Mouse (Mus musculus) cerebellum, postnatal 14 days (tissue): ENCODE measurements at regions not wholly inside any gene's neighbourhood (a gene's known extent, or its start where the extent isn't known, plus 50 kb on each side); places are given as distances from the start of the nearest gene placed in this dataset.

Experiments used
- DNase-seq, 2 experiments: peaks; one replicate each; pipeline ENCODE4 v3.0.0; 2021; ENCODE audit warnings: mixed read lengths in 2 of 2

GRCm38 (mm10) chr9:67610696-67611095, 51.2 kb upstream of the Tln2 start:
- DNase-seq = no peak

GRCm38 (mm10) chr9:67611676-67612075, 52.2 kb upstream of the Tln2 start:
- DNase-seq = no peak

- DNase-seq = no peak
Observed at GRCm38 (mm10) chr9:67612101-67612500, 52.6 kb upstream of the Tln2 start.

- DNase-seq = no peak
Observed at GRCm38 (mm10) chr9:67614068-67614727, 54.7 kb upstream of the Tln2 start.

GRCm38 (mm10) chr9:67616207-67616606, 56.7 kb upstream of the Tln2 start:
- no peak for DNase-seq

GRCm38 (mm10) chr9:67617341-67618217, 58.1 kb upstream of the Tln2 start:
- DNase-seq = peak; percentile 38 to 69

- no peak for DNase-seq
Observed at GRCm38 (mm10) chr9:67620945-67621344, 61.4 kb upstream of the Tln2 start.

- no peak for DNase-seq
Observed at GRCm38 (mm10) chr9:67627196-67627595, 67.7 kb upstream of the Tln2 start.

GRCm38 (mm10) chr9:67629624-67630023, 70.1 kb upstream of the Tln2 start:
- no peak for DNase-seq

GRCm38 (mm10) chr9:67630173-67630572, 70.7 kb upstream of the Tln2 start:
- no peak for DNase-seq

GRCm38 (mm10) chr9:67631741-67632243, 72.3 kb upstream of the Tln2 start:
- no peak for DNase-seq

GRCm38 (mm10) chr9:67632521-67633025, 73.1 kb upstream of the Tln2 start:
- peak; percentile 23 to 36 for DNase-seq

GRCm38 (mm10) chr9:67633026-67633741, 73.7 kb upstream of the Tln2 start:
- peak; percentile 48 to 58 for DNase-seq

GRCm38 (mm10) chr9:67633761-67634441, 74.4 kb upstream of the Tln2 start:
- peak; percentile 78 to 84 for DNase-seq

- DNase-seq = no peak
Observed at GRCm38 (mm10) chr9:67646820-67647219, 87.3 kb upstream of the Tln2 start.

GRCm38 (mm10) chr9:67664773-67665172, 94.5 kb upstream of the C2cd4b start:
- DNase-seq = no peak

- DNase-seq = no peak
Observed at GRCm38 (mm10) chr9:67670261-67671020, 88.8 kb upstream of the C2cd4b start.

- DNase-seq = peak in 1 of 2 experiments; percentile 8
Observed at GRCm38 (mm10) chr9:67676906-67677305, 82.3 kb upstream of the C2cd4b start.

GRCm38 (mm10) chr9:67683367-67683766, 75.9 kb upstream of the C2cd4b start:
- peak; percentile 76 to 78 for DNase-seq

- no peak for DNase-seq
Observed at GRCm38 (mm10) chr9:67692396-67692795, 66.8 kb upstream of the C2cd4b start.

GRCm38 (mm10) chr9:67693716-67694115, 65.5 kb upstream of the C2cd4b start:
- peak in 1 of 2 experiments; percentile 18 for DNase-seq

- DNase-seq = no peak
Observed at GRCm38 (mm10) chr9:67698796-67699195, 60.4 kb upstream of the C2cd4b start.
